Mouse (Mus musculus): Measurements from ENCODE around the gene Cacng6.
"Not testable (repeated sequence)": the region's sequence is repeated elsewhere in the genome, so short reads cannot be mapped to it uniquely, and the experiment has no call there.

The Cacng6 gene

DNA sequence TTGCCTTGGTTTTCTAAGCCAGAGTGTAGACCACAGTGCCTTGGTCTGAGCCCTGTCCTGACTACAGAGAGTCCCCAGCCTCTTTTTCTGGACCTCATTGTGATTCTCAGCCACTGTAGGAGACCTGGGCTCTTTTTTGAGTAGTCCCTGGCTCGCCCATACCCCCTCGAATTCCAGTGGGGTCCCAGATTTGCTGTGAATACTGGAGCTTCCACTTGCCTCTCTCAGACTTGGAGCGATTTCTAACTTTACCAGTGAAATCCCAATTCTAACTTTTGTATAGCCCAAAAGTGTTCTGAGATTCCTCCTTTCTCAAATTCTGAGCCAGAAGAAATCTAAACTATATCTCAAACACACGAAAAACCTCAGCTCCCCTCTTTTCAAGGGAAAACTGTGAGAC, at the start of gene Cacng6:
Gene Cacng6, plus strand, starts transcription at position 301 of the 400 bp plus-strand sequence.
- in situ Hi-C loops (cut with MboI; ENCODE audit: low sequenced_read_pairs), result no loop called here

DNA sequence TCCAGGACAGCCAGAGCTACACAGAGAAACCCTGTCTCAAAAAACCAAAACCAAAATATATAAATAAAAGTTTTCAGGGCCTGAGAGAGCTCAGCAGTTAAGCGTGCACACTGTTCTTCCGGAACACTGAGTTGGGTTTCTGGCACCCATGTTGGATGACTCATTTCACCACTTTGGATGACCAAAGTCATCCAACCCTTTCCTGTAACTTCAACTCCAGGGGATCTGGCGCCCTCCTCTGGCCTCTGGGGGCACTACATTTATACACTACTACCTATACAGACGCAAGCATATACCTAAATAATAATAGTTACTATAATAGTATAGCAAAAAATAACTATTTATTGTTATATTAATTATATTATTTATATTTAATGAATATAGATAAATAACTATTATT, 47.2 kb upstream of the Cacng6 start:
- in situ Hi-C loops (cut with MboI; ENCODE audit: low sequenced_read_pairs), result no loop called here

DNA sequence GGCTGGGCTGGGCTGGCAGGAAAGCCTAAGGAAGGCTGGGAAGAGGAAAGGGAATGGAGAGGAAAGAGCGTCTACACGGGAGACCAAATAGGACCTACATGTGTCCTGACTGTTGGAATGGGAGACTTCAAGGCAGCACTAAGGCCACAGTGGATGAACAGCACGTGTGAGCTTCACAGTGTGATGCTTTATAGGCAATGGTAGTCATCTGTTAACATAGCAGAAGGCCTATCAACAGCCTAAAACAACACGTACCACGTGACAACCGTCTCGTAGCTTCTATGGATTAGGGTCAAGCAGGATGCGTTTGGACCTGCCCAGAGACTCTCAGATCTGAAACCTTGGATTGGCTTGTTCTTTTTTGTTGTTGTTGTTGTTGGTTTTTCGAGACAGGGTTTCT, 41.9 kb upstream of the Cacng6 start:
- in situ Hi-C loops (cut with MboI; ENCODE audit: low sequenced_read_pairs), result no loop called here

DNA sequence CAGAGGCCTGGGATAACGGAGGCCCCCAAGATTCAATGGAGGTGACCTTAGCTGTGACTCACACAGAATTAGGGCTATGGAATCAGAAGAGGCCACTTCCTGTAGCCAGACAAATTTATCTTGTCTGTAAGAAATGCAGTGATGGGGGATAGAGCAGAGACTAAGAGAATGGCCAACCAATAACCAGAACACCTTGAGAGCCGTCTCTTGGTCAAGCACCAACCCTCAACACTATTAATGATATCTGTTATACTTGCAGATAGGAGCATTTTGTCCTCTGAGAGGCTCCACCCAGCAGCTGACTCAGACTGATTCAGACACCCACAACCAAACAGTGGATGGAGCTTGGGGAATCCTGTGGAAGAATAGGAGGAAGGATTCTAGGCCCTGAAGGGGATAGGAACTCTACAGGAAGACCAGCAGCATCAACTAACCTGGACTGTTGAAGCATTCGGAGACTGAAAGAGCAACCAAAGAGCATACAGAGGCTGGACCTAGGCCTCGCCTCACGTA, 39.1 kb upstream of the Cacng6 start:
- in situ Hi-C loops (cut with MboI; ENCODE audit: low sequenced_read_pairs), result no loop called here

DNA sequence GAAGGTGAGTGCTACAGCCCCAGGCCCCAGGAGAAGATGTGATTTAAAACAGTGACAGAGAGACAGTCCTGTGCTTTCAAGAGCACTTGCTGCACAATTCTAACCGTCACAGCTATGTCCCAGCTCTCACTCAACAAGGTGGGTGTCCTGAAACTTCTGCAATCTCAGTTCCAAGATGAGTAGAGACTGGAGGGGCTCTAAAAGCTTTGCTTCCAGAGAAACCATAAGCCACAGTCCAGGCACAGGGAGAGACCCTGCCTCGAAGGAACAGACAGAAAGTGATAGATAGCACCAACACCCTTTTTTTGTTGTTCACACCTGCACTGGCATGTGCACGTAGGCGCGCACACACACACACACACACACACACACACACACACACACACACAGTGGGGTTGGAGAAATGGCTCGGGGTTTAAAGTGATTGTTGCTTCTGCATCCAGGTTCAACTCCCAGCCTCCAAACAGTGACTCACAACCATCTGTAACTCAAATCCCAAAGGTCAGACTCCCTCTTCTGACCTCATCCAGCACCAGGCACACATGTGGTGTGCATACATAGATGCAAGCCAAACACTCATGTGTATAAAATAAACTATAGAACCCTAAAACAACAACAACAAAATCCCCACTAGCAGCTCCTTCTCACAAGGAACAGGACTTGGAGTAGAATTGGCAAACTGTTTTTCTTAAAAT, 37.8 kb upstream of the Cacng6 start:
- in situ Hi-C loops (cut with MboI; ENCODE audit: low sequenced_read_pairs), result no loop called here

DNA sequence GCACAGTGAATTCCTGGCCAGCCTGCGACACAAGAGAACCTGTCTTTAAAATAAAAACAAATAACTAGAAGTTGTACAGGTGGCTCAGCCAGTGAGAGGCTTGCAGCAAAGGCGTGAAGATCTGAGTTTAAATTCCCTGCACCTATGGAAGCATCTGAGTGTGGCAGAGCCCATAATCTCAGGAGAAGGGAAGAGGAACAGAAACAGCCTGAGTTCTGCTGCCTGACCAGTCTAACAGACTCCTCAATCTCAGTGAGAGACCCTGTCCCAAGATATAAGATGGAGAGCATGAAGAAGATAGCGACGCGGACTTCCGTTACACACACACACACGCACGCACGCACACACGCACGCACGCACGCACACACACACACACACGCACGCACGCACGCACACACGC, 36.2 kb upstream of the Cacng6 start:
- in situ Hi-C loops (cut with MboI; ENCODE audit: low sequenced_read_pairs), result no loop called here

DNA sequence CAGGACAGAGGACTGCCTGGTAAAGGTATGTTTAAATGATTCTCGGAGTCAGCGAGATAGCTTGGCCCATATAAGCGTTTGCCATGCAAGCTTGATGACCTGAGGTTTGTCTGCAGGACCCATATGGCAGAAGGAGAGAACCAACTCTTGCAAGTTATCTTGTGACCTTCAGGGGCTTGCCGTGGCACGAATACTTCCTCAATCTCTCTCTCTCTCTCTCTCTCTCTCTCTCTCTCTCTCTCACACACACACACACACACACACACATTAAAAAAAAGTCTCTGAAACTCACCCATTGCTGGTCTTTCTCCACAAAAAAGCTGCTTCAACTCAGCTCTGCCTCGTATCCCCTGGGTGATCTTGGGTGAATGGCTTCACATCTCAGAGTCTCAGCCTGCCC, 35.1 kb upstream of the Cacng6 start:
- in situ Hi-C loops (cut with MboI; ENCODE audit: low sequenced_read_pairs), result no loop called here

DNA sequence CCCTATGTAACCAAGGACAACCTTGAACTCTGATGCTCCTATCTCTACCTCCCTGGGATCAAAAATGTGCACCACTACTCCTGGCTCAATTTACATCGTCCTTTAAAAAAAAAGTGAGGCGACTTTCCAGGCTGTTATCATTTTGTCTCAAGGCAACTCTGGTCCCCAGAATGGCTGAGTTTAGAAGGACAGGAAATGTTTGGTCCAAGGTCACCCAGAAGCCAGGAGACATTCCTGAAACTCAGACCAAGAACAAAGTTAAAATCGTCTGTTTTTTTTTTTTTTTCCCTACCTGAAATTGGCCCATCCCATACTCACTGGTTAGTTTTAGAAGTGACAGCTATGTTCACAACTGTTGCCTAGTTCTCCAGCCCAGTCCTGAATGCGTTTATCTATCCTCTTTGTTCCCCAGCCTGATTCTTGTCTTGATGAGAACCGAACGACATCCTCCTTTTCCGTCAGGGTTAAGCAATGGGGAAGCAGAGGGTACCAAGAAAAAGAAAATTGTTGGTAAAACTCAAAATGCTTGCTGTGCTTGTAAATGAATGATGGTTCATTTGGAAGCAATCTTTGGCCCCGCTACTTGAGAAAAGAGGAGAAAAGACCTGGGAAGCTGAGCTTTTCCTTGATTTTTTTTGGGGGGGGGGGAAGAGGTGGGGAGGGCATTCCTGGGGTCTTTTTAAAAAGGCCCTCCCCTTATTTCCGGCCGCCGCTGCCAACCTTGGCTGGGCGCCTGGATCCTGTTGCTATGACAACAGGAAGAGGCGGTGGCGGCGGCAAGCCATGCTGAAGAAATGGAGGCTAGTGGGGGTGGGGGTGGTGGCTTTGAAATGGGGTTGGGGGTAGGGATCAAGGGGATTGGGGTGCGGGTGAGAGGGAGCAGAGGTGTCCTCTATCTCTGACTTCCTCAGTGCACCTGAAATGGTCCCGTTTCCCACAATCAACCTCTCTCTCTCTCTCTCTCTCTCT, 34.3 kb upstream of the Cacng6 start:
- in situ Hi-C loops (cut with MboI; ENCODE audit: low sequenced_read_pairs), result no loop called here

DNA sequence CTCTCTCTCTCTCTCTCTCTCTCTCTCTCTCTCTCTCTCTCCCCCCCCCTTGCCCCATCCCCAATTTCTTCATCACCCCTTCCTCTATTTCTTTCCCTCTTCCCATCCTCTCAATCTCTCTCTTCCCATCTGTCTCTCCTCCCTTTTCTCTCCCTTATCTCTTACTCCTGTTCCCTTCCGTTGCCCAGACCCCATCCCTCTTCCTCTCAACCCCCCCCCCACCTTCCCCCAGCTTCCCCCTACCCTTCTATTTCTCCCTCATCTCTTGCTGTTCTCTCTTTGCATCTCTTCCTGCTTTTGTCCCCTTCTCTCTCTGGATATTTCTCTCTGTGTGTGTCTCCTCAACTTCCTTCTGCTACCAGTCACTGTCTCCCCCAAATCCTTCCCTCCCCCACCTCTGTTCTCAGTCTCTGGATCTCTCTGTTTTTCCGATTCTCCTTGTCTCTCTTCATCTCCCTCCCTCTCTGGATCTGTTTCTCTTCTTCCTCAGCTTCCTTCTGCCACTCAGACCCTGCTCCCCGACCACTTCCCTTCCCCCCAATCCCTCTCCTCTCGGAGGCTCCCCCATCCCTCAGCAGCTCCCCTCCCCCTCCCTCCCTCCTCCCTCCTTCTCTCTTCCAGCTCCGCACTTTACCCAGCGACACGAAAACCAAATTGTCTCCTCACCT, 33.4 kb upstream of the Cacng6 start, which contains the start of gene Cacng8:
Gene Cacng8, plus strand, starts transcription at position 271 of the 668 bp plus-strand sequence.
- in situ Hi-C loops (cut with MboI; ENCODE audit: low sequenced_read_pairs), result no loop called here

- in situ Hi-C loops (cut with MboI; ENCODE audit: low sequenced_read_pairs), result no loop called here
Measured at GRCm38 (mm10) chr7:3391081-3391451, 32.9 kb upstream of the Cacng6 start.

DNA sequence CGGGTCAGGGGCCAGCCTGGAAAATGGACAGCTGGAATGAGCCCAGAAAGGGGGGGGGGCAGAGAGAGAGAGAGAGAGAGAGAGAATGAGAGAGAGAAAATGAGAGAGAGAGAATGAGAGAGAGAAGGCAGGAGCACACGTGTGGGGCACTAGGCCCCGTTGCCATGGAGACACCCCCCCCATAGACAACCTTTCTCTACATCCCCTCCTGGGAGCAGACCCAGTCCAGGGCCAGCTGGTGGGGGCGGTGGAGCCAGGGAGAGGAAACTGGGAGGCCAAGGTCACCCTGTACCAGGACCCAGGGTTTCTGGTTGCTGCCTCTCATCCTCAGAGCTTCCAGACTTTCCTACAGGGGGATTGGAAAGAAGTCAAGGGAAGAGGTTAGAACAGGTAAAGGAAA, 32.2 kb upstream of the Cacng6 start:
- in situ Hi-C loops (cut with MboI; ENCODE audit: low sequenced_read_pairs), result no loop called here

GRCm38 (mm10) chr7:3397355-3397754, 26.6 kb upstream of the Cacng6 start:
- in situ Hi-C loops (cut with MboI; ENCODE audit: low sequenced_read_pairs), result no loop called here

- in situ Hi-C loops (cut with MboI; ENCODE audit: low sequenced_read_pairs), result no loop called here
Measured at GRCm38 (mm10) chr7:3397797-3398196, 26.2 kb upstream of the Cacng6 start.

GRCm38 (mm10) chr7:3398363-3398762, 25.6 kb upstream of the Cacng6 start:
- in situ Hi-C loops (cut with MboI; ENCODE audit: low sequenced_read_pairs), result not testable (repeated sequence)

GRCm38 (mm10) chr7:3399937-3400336, 24.1 kb upstream of the Cacng6 start:
- in situ Hi-C loops (cut with MboI; ENCODE audit: low sequenced_read_pairs), result no loop called here

GRCm38 (mm10) chr7:3409729-3410520, 14.1 kb upstream of the Cacng6 start:
- in situ Hi-C loops (cut with MboI; ENCODE audit: low sequenced_read_pairs), result no loop called here

GRCm38 (mm10) chr7:3411160-3411941, 12.6 kb upstream of the Cacng6 start:
- in situ Hi-C loops (cut with MboI; ENCODE audit: low sequenced_read_pairs), result no loop called here

DNA sequence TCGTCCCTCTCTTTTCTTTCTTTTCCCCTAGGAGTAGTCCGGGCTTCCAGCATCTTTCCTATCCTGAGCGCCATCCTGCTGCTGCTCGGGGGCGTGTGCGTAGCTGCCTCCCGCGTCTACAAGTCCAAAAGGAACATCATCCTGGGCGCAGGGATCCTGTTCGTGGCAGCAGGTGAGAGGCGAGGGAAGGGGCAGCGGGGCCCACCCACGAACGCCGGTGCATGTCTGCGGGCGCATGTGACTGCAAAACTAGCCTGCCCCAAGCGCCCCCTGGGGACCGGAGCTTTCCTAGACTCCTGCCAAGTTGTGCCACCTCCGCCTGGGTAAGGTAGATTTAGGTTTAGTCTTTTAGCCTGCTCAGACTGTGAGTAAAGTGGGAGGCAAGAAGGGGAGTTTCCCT, 12.0 kb upstream of the Cacng6 start:
- in situ Hi-C loops (cut with MboI; ENCODE audit: low sequenced_read_pairs), result no loop called here

DNA sequence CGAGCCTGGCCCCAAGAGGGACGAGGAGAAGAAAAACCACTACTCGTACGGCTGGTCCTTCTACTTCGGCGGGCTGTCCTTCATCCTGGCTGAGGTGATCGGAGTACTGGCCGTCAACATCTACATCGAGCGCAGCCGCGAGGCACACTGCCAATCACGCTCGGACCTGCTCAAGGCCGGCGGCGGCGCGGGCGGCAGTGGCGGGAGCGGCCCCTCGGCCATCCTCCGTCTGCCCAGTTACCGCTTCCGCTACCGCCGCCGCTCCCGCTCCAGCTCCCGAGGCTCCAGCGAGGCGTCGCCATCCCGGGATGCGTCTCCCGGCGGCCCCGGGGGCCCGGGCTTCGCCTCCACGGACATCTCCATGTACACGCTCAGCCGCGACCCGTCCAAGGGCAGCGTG, 9.1 kb upstream of the Cacng6 start:
- in situ Hi-C loops (cut with MboI; ENCODE audit: low sequenced_read_pairs), result no loop called here

DNA sequence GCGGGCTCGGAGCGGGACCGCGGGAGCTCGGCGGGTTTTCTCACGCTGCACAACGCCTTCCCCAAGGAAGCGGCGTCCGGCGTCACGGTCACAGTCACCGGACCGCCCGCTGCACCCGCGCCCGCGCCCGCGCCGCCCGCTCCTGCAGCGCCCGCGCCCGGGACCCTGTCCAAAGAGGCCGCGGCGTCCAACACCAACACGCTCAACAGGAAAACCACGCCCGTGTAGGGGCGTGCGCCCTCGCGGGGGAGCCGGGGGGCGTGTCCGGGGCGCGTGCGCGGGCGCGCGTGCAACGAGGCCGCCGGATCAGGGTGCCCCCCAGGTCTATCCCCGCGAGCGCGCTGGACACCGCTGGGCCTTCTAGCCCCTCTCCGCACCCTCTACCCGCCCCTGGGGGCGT, 8.6 kb upstream of the Cacng6 start:
- in situ Hi-C loops (cut with MboI; ENCODE audit: low sequenced_read_pairs), result no loop called here
